Comparison of ENCODE assay signal across 10 mouse cellular contexts in the genomic region with DNA sequence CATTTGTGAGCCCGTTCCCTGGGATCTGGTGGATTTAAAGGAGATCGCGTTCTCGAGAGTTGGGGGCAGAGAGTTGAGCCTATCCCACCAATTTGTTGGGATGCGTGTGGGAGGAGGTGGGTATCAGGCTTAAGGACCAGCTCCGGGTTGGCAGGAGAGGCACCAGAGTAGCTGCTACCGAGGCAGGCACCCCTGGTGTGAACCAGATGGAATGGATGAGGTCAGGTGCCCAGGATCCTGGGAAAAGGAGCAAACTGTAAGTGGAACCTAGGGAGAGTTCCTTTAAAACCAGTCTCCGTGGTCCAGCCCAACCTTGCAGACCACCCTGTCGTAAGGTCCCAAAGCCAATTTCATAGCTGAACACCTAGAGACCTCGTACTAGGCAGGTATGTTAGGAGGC. TPM values are rescaled to one million over a fixed set of nuclear protein-coding genes. Genes with fewer than 3 reads are reported as not detected.
DNase-seq lines count a peak whose midpoint lies in the region; ATAC-seq and TF ChIP-seq lines count a peak whose summit lies in the region.
"Had no signal": no experiment of that assay in that cellular context is flagged by ENCODE, and none has a peak within 500 bp of the region (broad histone marks: within the 10 kb centered on the region; RNA-seq: fewer than 3 reads in every experiment).

No protein-coding gene starts in this region.

- peak overlapping the region; percentile 62 for H3K4me2 ChIP-seq in heart, embryonic 16.5 days (ENCODE audit: low read depth, low read length)
- H3K4me2 ChIP-seq in forebrain, postnatal 0 days (ENCODE audit: low read depth): peak overlapping the region; percentile 76
- H3K4me2 ChIP-seq in midbrain, embryonic 12.5 days (replicated peaks): peak overlapping the region; percentile 63

- WGBS in heart, embryonic 16.5 days: 31% methylated on average over 10 of the region's 10 CpGs
- 22% methylated on average over 10 of the region's 10 CpGs for WGBS in forebrain, postnatal 0 days
- 30% methylated on average over 10 of the region's 10 CpGs for WGBS in midbrain, embryonic 12.5 days

- no peak for DNase-seq in heart, postnatal 4 days
- peak; percentile 88 for DNase-seq in cerebellum, adult 8-10 months
- DNase-seq in forebrain, postnatal 0 days: no peak
- no peak for DNase-seq in layer of hippocampus, postnatal 10 days (ENCODE audit: low spot score in 2 of 2)
- no peak for DNase-seq in ovary, adult 18-20 months (ENCODE audit: low spot score)
- DNase-seq: kidney, adult 18-20 months had no signal

- H3K27me3 ChIP-seq in heart, embryonic 16.5 days (ENCODE audit: control insufficient read depth, insufficient read depth, low read length): 0 out of 2 replicates have a peak, but pooled peaks cover 2% of the 10 kb centered on the region
- no peaks in the 10 kb centered on the region for H3K27me3 ChIP-seq in forebrain, postnatal 0 days (ENCODE audit: insufficient read depth, low read length)
- peaks cover 22% of the 10 kb centered on the region for H3K27me3 ChIP-seq in midbrain, embryonic 12.5 days

- TF ChIP-seq CTCF in forebrain, postnatal 0 days (IDR thresholded peaks at IDR 0.05; ENCODE audit: low read depth): no peak

- peaks cover 10% of the 10 kb centered on the region for H3K4me1 ChIP-seq in heart, embryonic 16.5 days (ENCODE audit: control insufficient read depth, insufficient read depth, low read length)
- H3K4me1 ChIP-seq in forebrain, postnatal 0 days (ENCODE audit: insufficient read depth): peaks cover 18% of the 10 kb centered on the region
- H3K4me1 ChIP-seq in midbrain, embryonic 12.5 days: peaks cover 23% of the 10 kb centered on the region

- peak overlapping the region; percentile 32; the same call in 1 of the 2 replicates for H3K9ac ChIP-seq in heart, embryonic 16.5 days (ENCODE audit: low read length)
- H3K9ac ChIP-seq in forebrain, postnatal 0 days: peak overlapping the region; percentile 87
- peak overlapping the region; percentile 80 for H3K9ac ChIP-seq in midbrain, embryonic 12.5 days (replicated peaks)

- H3K36me3 ChIP-seq in heart, embryonic 16.5 days (ENCODE audit: control insufficient read depth, insufficient read depth): no peaks in the 10 kb centered on the region
- H3K36me3 ChIP-seq in forebrain, postnatal 0 days (ENCODE audit: insufficient read depth): no peaks in the 10 kb centered on the region
- no peaks in the 10 kb centered on the region for H3K36me3 ChIP-seq in midbrain, embryonic 12.5 days

- no peaks in the 10 kb centered on the region for H3K9me3 ChIP-seq in heart, embryonic 16.5 days (replicated peaks; ENCODE audit: control insufficient read depth, low read length)
- H3K9me3 ChIP-seq in forebrain, postnatal 0 days (ENCODE audit: low read length): no peaks in the 10 kb centered on the region
- H3K9me3 ChIP-seq in midbrain, embryonic 12.5 days: no peaks in the 10 kb centered on the region

- no peak overlapping the region for H3K27ac ChIP-seq in heart, embryonic 16.5 days (ENCODE audit: low read length)
- peak overlapping the region; percentile 92 for H3K27ac ChIP-seq in forebrain, postnatal 0 days (ENCODE audit: low read depth, low read length)
- H3K27ac ChIP-seq in midbrain, embryonic 12.5 days (replicated peaks): no peak overlapping the region

- no peak for ATAC-seq in heart, embryonic 16.5 days (replicated peaks; ENCODE audit: extremely low read depth, insufficient read depth, low FRiP score)
- ATAC-seq in forebrain, postnatal 0 days: no peak
- no peak for ATAC-seq in midbrain, embryonic 12.5 days (ENCODE audit: low FRiP score, low read depth)
- ATAC-seq in megakaryocyte, adult 5-6 weeks (ENCODE audit: poor library complexity, severe bottlenecking): no peak

- peak overlapping the region; percentile 51 for H3K4me3 ChIP-seq in heart, embryonic 16.5 days (ENCODE audit: low read length)
- H3K4me3 ChIP-seq in forebrain, postnatal 0 days (ENCODE audit: low read depth, low read length): peak overlapping the region; percentile 72
- H3K4me3 ChIP-seq in midbrain, embryonic 12.5 days: peak overlapping the region; percentile 60
- H3K4me3 ChIP-seq: myocyte had no signal

RNA-seq across cellular contexts. Expression of a gene that starts 1.0 kb away (rescaled TPM):
- polyA plus RNA-seq in heart, embryonic 16.5 days (2015; fragmentation: Nextera tagmentation; extraction: Ambion mirVana): 1.3 and 2.3 TPM in 2 replicates
- total RNA-seq in heart, postnatal 4 days (2021): under 1 TPM; 0.56 to 0.64 TPM
- total RNA-seq in forebrain, postnatal 0 days (2014; rRNA removed): 8.6 and 11.5 TPM in 2 replicates
- 3.6 and 5.4 TPM in 2 replicates for polyA plus RNA-seq in forebrain, postnatal 0 days (2015; fragmentation: Nextera tagmentation; extraction: Ambion mirVana)
- polyA plus RNA-seq in midbrain, embryonic 12.5 days (2016; fragmentation: Nextera tagmentation; extraction: Ambion mirVana): 4.2 and 4.3 TPM in 2 replicates
- 10 to 100 TPM; 75.1 to 79.0 TPM for total RNA-seq in layer of hippocampus, postnatal 10 days (2021)
- 0.42 and 0.78 TPM in 2 replicates for total RNA-seq in megakaryocyte, adult 5-6 weeks (2015)
- 0.95 and 0.98 TPM in 2 replicates for total RNA-seq in megakaryocyte, adult 5-6 weeks (2017)
- polyA plus RNA-seq: myocyte had no signal

RNA-seq across cellular contexts. Expression of a gene that starts 19.6 kb away (rescaled TPM):
- 0.75 and 1.6 TPM in 2 replicates for polyA plus RNA-seq in heart, embryonic 16.5 days (2015; fragmentation: Nextera tagmentation; extraction: Ambion mirVana)
- under 1 TPM; 0.10 to 0.14 TPM for total RNA-seq in heart, postnatal 4 days (2021)
- 0.43 and 0.69 TPM in 2 replicates for total RNA-seq in forebrain, postnatal 0 days (2014; rRNA removed)
- polyA plus RNA-seq in forebrain, postnatal 0 days (2015; fragmentation: Nextera tagmentation; extraction: Ambion mirVana): 0.36 and 0.59 TPM in 2 replicates
- 0.15 and 0.18 TPM in 2 replicates for polyA plus RNA-seq in midbrain, embryonic 12.5 days (2016; fragmentation: Nextera tagmentation; extraction: Ambion mirVana)
- 1 to 10 TPM; 2.4 to 2.7 TPM for total RNA-seq in layer of hippocampus, postnatal 10 days (2021)
- not detected in 2 replicates for total RNA-seq in megakaryocyte, adult 5-6 weeks (2015)
- 0.04 TPM in 1 of 2 replicates, not detected in the other for total RNA-seq in megakaryocyte, adult 5-6 weeks (2017)
- polyA plus RNA-seq: myocyte had no signal

RNA-seq across cellular contexts. Expression of a gene that starts 39.6 kb away (rescaled TPM):
- polyA plus RNA-seq in heart, embryonic 16.5 days (2015; fragmentation: Nextera tagmentation; extraction: Ambion mirVana): 0.41 and 0.87 TPM in 2 replicates
- under 1 TPM in 1 of 2 experiments, not detected in 1; 0.32 TPM for total RNA-seq in heart, postnatal 4 days (2021)
- total RNA-seq in forebrain, postnatal 0 days (2014; rRNA removed): 0.23 TPM in 1 of 2 replicates, not detected in the other
- 0.16 and 0.19 TPM in 2 replicates for polyA plus RNA-seq in forebrain, postnatal 0 days (2015; fragmentation: Nextera tagmentation; extraction: Ambion mirVana)
- 0.17 and 0.25 TPM in 2 replicates for polyA plus RNA-seq in midbrain, embryonic 12.5 days (2016; fragmentation: Nextera tagmentation; extraction: Ambion mirVana)
- total RNA-seq in layer of hippocampus, postnatal 10 days (2021): not detected
- total RNA-seq in megakaryocyte, adult 5-6 weeks (2015): 11.7 and 13.9 TPM in 2 replicates
- total RNA-seq in megakaryocyte, adult 5-6 weeks (2017): 25.1 and 27.0 TPM in 2 replicates
- polyA plus RNA-seq: myocyte had no signal

Comparison
In these comparisons a context has a peak if more than half of its experiments do, and no peak if none do; other contexts are left out.
1. H3K9ac ChIP-seq: peak in every context shown above with its lines; median percentile 87 in forebrain, postnatal 0 days; 80 in midbrain, embryonic 12.5 days; 32 in heart, embryonic 16.5 days.
2. RNA of a gene that starts 39.6 kb away (total RNA-seq): 11.7 to 27.0 TPM in megakaryocyte, adult 5-6 weeks; 0.32 TPM in heart, postnatal 4 days, not detected in layer of hippocampus, postnatal 10 days and 0.23 TPM in forebrain, postnatal 0 days; every median in the first group is over 4 times any median in the second.
3. Peak in every context shown above with its lines, with median percentiles within 50 percentile points of each other: H3K4me2 ChIP-seq and H3K4me3 ChIP-seq.